Mouse (Mus musculus) neural tube, embryonic 13.5 days (tissue): ENCODE data around the gene Sf3b1. TPM values are rescaled to one million over a fixed set of nuclear protein-coding genes. Genes with fewer than 3 reads are reported as not detected.
"Not testable (repeated sequence)": the region's sequence is repeated elsewhere in the genome, so short reads cannot be mapped to it uniquely, and the experiment has no call there.

ENCODE experiments used
- ATAC-seq: fragments of 200-750 bp; cut with Nextera tagmentation; 2 replicates; pipeline ENCODE4 v1.8.0; 2017; ENCODE audit warnings: low read depth, mild to moderate bottlenecking, moderate TSS enrichment, moderate library complexity
- H3K27ac ChIP-seq: fragments of 300-500 bp; sonication (generic); replicated peaks from 2 replicates; pipeline ENCODE4 v1.5.1; 2015; ENCODE audit warnings: moderate library complexity, mild to moderate bottlenecking, inconsistent platforms
- H3K27me3 ChIP-seq: fragments of 300-500 bp; sonication (generic); 2 replicates; pipeline ENCODE4 v1.6.1; 2015; ENCODE audit warnings: mild to moderate bottlenecking, inconsistent platforms
- H3K36me3 ChIP-seq: fragments of 300-500 bp; sonication (generic); 2 replicates; pipeline ENCODE4 v1.6.1; 2015; ENCODE audit warnings: mild to moderate bottlenecking, inconsistent platforms
- H3K4me1 ChIP-seq: fragments of 300-500 bp; sonication (generic); replicated peaks from 2 replicates; pipeline ENCODE4 v1.6.1; 2015; ENCODE audit warnings: inconsistent platforms
- H3K4me2 ChIP-seq: fragments of 300-500 bp; sonication (generic); 2 replicates; pipeline ENCODE4 v1.6.1; 2015; ENCODE audit warnings: inconsistent platforms, mild to moderate bottlenecking, moderate library complexity
- H3K4me3 ChIP-seq: fragments of 300-500 bp; sonication (generic); 2 replicates; pipeline ENCODE4 v1.5.1; 2015; ENCODE audit warnings: mild to moderate bottlenecking, inconsistent platforms
- H3K9ac ChIP-seq: fragments of 300-500 bp; sonication (generic); 2 replicates; pipeline ENCODE4 v1.6.1; 2015; ENCODE audit warnings: moderate library complexity, mild to moderate bottlenecking, inconsistent platforms
- H3K9me3 ChIP-seq: fragments of 300-500 bp; sonication (generic); 2 replicates; pipeline ENCODE4 v1.6.1; 2016; ENCODE audit warnings: inconsistent platforms
- WGBS: fragments of 180-500 bp; shearing (Covaris S2); methylation state at CpG from one replicate; pipeline ENCODE4 v1.1.7; 2015; 5-methylcytosine and 5-hydroxymethylcytosine counted together
- polyA plus RNA-seq: library from polyadenylated mRNA; unstranded; fragments of >200 nt; fragmentation: Nextera tagmentation; extraction: Ambion mirVana; gene quantifications from 2 replicates; pipeline ENCODE4 v1.2.1, GENCODE M21; 2015

Sf3b1 gene
- polyA plus RNA-seq, 1 experiment from 2014 or later, result 301 TPM

DNA sequence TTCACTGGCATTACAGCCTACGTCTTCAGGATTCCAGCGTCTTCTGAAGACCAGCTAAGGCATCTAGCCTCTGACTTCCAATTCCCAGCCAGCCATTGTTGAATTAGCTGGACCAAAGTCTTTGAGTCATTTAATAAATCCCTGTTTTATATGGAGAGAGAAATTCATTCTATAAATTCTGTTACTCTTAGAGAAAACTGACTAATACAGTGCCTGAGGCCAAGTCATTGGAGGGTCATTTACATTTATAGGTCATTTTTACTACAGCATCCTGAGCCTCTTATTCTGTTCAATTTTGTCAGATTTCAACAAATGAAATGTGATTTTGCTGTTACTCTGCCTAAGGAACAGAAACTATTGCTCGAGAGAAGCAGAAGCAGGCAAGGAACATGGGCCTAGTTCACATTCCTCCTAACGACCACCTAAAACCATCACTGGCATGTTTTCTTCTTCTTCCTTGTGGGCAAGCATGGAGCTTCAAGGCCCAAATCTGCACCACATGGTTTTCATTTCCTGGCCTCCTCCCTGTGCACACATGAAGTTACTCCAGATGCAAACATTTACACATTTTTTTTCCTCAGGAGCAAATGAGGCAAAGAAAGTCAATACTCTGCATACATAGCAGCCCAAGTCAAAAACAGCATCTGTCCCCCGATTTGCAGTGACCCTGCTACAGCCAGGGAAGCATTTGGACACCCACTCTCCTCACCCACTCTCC is 55.4 kb downstream of the Sf3b1 start:
- 85% methylated on average over 5 of the region's 5 CpGs for WGBS
- Histone ChIP-seq H3K36me3 (no peaks in the 10 kb centered on the region), H3K4me1 (no peaks in the 10 kb centered on the region), H3K9me3 (no peaks in the 10 kb centered on the region), H3K9ac (no peak overlapping the region), H3K27me3 (no peaks in the 10 kb centered on the region), H3K4me3 (no peak overlapping the region), H3K27ac (no peak overlapping the region), H3K4me2 (no peak overlapping the region)
- ATAC-seq, result no peak

DNA sequence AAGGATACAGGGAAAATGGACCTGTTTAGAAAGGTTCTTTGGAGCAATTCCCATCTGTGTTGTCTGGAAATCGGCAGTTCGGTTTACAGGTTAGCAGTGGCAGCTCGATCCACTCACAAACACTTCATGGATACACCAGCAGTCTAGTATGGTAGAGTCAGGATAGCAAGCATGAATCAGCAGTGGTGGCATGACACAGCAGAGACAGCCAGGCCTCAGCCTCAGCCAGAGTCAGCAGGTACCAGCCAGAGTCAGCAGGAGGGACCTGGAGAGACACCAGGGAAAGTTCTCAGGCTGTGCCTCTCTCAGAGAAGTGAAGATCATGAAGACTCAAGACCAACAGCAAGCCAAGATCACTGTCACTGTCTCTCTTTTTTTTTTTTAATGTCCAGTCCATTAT is 60.4 kb downstream of the Sf3b1 start:
- no peaks in the 10 kb centered on the region for H3K27me3 ChIP-seq
- no peak overlapping the region for H3K4me3 ChIP-seq
- 0 out of 2 replicates have a peak, but pooled peaks cover 6% of the 10 kb centered on the region for H3K4me1 ChIP-seq
- H3K4me2 ChIP-seq, result no peak overlapping the region
- no peaks in the 10 kb centered on the region for H3K36me3 ChIP-seq
- ATAC-seq, result no peak
- no peak overlapping the region for H3K9ac ChIP-seq
- 98% methylated on average over 3 of the region's 3 CpGs for WGBS
- no peaks in the 10 kb centered on the region for H3K9me3 ChIP-seq
- no peak overlapping the region for H3K27ac ChIP-seq

DNA sequence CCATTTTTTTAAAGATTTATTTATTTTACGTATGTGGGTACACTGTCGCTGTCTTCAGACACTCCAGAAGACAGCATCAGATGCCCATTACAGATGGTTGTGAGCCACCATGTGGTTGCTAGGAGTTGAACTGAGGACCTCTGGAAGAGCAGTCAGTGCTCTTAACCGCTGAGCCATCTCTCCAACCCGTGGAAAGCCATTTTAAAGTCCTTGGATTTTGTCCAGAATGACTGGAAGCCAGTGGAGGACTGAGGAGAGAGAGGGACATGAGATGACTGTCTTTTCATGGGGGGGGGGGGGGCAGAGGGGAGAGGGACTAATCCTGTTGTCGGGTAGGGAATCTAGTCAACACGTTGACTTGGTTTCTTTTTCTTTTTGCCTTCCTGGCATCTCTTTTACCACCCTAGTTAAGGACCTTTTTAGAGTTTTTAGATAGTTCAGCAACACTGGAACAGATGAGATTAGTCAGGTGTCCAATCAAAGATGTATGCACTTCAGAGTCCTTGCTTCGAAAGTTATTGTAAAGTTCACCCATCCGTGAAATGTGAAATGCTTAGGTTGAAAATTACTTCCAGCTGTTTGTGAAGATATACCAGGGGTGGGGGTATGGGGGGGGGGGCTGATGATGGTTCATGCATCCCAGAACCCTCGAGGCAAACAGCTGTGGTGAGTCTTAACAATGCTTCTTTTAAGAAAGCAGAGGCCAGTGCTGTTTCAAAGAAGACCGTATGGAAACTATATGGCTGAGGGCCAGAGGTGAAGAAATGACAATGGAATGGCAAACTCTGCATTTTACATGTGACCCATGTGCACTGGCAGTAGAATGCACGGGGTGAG is 61.9 kb downstream of the Sf3b1 start:
- H3K36me3 ChIP-seq, result no peaks in the 10 kb centered on the region
- H3K4me3 ChIP-seq, result no peak overlapping the region
- H3K27ac ChIP-seq, result no peak overlapping the region
- H3K4me1 ChIP-seq, result 0 out of 2 replicates have a peak, but pooled peaks cover 6% of the 10 kb centered on the region
- H3K9ac ChIP-seq, result no peak overlapping the region
- H3K9me3 ChIP-seq, result no peaks in the 10 kb centered on the region
- no peaks in the 10 kb centered on the region for H3K27me3 ChIP-seq
- 64% methylated on average over 11 of the region's 11 CpGs for WGBS
- no peak overlapping the region for H3K4me2 ChIP-seq
- ATAC-seq, result no peak

DNA sequence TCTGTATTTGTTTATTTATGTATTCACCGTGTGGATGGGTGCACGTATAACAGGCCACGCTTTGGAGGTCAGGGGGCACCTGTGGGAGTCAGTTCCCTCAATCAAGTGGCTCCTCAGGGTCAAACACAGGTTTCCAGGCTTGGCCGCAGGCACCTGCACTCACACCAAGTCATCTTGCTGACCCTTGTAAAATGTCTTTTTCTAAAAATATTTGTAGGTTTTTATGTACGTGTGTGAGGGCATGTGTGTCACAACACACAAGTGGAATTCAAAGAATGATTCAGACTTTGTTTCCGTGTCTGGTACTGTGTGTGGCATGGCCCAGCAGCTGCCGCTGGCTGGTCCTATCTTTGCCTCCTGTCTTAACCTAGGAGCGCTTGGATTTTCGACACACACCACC is 65.6 kb downstream of the Sf3b1 start:
- Histone ChIP-seq H3K27me3 (no peaks in the 10 kb centered on the region), H3K4me3 (no peak overlapping the region), H3K9ac (no peak overlapping the region), H3K27ac (no peak overlapping the region), H3K36me3 (no peaks in the 10 kb centered on the region), H3K4me2 (no peak overlapping the region), H3K9me3 (no peaks in the 10 kb centered on the region), H3K4me1 (0 out of 2 replicates have a peak, but pooled peaks cover 6% of the 10 kb centered on the region)
- 86% methylated on average over 9 of the region's 9 CpGs for WGBS
- ATAC-seq, result no peak

DNA sequence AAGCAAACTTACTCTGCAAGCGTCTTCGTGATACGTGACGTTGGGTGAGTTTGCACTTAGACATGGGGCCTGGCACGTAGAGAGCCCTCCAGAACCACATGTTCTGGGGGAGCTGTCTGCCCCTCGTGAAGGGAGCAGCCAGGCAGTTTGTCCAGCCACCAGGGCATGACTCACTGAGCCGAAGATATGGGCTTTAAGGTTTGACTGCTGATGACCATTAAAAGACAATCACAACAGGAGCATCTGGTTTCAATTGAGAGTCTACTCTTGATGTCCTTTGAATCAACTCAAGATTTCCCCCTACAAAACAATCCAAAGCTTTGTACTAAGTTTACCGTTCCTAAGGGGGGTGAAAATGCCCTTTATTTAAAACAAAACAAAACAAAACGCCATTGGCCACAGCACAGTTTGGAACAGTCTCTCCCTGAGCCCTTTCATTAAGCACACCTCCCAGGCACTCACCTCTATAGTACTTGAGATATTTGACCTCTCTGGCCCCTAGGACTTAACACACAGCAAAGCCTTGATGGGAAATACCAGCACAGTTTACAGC is 66.6 kb downstream of the Sf3b1 start:
- H3K36me3 ChIP-seq, result no peaks in the 10 kb centered on the region
- 76% methylated on average over 9 of the region's 9 CpGs for WGBS
- no peak overlapping the region for H3K9ac ChIP-seq

DNA sequence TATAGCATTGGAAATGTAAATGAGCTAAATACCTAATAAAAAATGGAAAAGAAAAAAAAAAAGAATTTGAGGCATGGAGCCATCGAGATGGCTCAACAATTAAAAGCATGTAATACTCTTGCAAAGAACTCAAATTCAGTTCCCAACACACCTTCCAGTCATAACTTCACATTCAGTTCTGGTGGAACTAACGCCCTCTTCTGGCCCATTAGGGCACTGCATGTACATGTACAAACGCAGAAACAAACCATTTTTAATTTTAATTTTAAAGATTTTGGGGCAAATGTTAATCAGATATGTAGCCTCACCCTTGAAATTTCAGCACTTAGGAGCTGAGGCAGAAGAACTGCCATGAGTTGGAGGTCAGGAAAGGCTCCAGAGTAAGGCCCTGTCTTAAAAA is 68.8 kb downstream of the Sf3b1 start:
- Histone ChIP-seq H3K27ac (no peak overlapping the region), H3K4me2 (no peak overlapping the region), H3K4me1 (no peaks in the 10 kb centered on the region), H3K9ac (no peak overlapping the region), H3K9me3 (no peaks in the 10 kb centered on the region), H3K36me3 (no peaks in the 10 kb centered on the region), H3K27me3 (no peaks in the 10 kb centered on the region), H3K4me3 (no peak overlapping the region)
- no peak for ATAC-seq
- WGBS, result 73% methylated on average over 3 of the region's 3 CpGs

More for the DNA sequence above, 66.6 kb downstream of the Sf3b1 start:
- Histone ChIP-seq H3K4me2 (no peak overlapping the region), H3K4me1 (0 out of 2 replicates have a peak, but pooled peaks cover 4% of the 10 kb centered on the region), H3K9me3 (no peaks in the 10 kb centered on the region), H3K27ac (no peak overlapping the region), H3K27me3 (no peaks in the 10 kb centered on the region), H3K4me3 (no peak overlapping the region)
- no peak for ATAC-seq

DNA sequence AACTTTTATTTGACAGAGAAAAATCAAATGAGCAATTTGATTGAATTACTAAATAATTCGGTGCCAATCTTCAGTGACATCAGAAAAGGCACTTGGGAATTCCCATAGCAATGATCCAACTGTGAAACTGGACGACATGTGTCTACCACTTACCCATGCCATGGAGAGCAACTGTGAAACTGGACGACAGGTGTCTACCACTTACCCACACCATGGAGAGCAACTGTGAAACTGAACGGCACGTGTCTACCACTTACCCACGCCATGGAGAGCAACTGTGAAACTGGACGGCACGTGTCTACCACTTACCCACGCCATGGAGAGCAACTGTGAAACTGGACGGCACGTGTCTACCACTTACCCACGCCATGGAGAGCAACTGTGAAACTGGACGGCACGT is 70.3 kb downstream of the Sf3b1 start:
- H3K27ac ChIP-seq, ATAC-seq, H3K9me3 ChIP-seq, H3K36me3 ChIP-seq, H3K4me2 ChIP-seq, H3K9ac ChIP-seq, H3K4me3 ChIP-seq, H3K27me3 ChIP-seq, H3K4me1 ChIP-seq: not testable (repeated sequence)
- 95% methylated on average over 14 of the region's 14 CpGs for WGBS

DNA sequence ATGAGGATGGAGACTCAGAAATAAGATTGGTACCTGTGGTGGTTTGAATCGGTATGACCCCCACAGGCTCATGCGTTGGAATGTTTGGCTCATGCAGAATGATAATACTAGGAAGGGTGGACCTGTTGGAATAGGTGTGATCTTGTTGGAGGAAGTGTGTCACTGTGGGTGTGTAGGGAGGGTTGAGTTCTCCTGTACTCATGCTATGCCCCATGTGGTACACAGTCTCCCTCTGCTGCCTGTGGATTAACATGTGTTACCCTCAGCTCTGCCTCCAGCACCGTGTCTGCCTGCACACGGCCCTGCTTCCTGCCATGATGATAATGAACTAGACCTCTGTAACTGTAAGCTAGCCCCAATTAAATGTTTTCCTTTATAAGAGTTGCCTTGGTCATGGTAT is 72.4 kb downstream of the Sf3b1 start:
- no peak overlapping the region for H3K27ac ChIP-seq
- no peak overlapping the region for H3K4me3 ChIP-seq
- peaks cover 4% of the 10 kb centered on the region for H3K4me1 ChIP-seq
- no peaks in the 10 kb centered on the region for H3K36me3 ChIP-seq
- H3K27me3 ChIP-seq, result no peaks in the 10 kb centered on the region
- WGBS, result 83% methylated on average over 4 of the region's 4 CpGs
- H3K9me3 ChIP-seq, result no peaks in the 10 kb centered on the region
- ATAC-seq, result no peak
- H3K9ac ChIP-seq, result no peak overlapping the region
- H3K4me2 ChIP-seq, result no peak overlapping the region

DNA sequence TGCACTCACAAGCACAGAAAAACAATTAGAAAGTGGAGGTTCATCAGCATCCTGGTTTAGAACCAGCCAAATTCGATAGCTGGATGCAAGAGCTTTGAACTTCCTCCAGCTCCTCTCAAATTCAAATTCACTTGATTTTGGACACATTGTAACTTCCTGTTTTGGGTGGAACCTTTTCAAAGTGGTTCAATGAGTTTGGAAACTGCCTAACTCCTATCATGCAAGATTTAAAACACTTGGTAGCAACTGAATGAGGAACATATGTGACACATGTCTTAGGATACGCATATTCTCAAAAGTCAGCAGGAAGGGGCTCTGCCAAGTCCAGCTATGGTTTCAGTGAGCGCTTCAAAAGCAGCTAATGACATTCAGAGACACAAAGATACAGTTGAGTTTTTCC is 82.6 kb downstream of the Sf3b1 start:
- Histone ChIP-seq H3K27ac (no peak overlapping the region), H3K36me3 (no peaks in the 10 kb centered on the region), H3K9me3 (no peaks in the 10 kb centered on the region), H3K4me1 (no peaks in the 10 kb centered on the region), H3K9ac (no peak overlapping the region), H3K4me2 (no peak overlapping the region), H3K4me3 (no peak overlapping the region), H3K27me3 (no peaks in the 10 kb centered on the region)
- ATAC-seq, result no peak
- WGBS, result 84% methylated on average over 3 of the region's 3 CpGs

DNA sequence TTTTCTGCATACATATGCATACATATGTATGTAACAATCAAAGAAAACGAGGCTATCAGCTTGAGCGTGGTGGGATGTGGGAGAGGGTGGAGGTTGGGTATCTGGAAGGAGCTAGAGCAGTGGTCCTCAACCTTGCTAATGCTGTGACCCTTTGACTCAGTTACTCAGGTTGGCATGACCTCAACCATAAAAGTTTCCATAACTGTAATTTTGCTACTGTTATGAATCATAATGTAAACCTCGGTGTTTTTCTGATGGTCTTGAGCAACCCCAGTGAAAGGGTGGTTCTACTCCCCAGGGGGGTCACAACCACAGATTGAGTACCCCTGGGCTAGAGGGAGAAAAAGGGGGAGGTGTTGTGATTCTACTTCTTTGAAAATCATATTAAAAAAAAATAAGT is 91.8 kb downstream of the Sf3b1 start:
- no peak overlapping the region for H3K9ac ChIP-seq
- H3K4me3 ChIP-seq, result no peak overlapping the region
- no peaks in the 10 kb centered on the region for H3K36me3 ChIP-seq
- H3K27me3 ChIP-seq, result no peaks in the 10 kb centered on the region
- H3K4me2 ChIP-seq, result no peak overlapping the region
- WGBS, result 87% methylated on average over 3 of the region's 3 CpGs
- ATAC-seq, result no peak
- H3K4me1 ChIP-seq, result no peaks in the 10 kb centered on the region
- no peak overlapping the region for H3K27ac ChIP-seq
- H3K9me3 ChIP-seq, result no peaks in the 10 kb centered on the region
